Mouse (Mus musculus) CD8-positive naive resting alpha-beta T cell, adult 2 months (primary cell): ENCODE results near the gene Hlcs.

ENCODE experiments used
- DNase-seq, 2 experiments: peaks; one replicate each; pipeline ENCODE4 v3.0.0; 2022; ENCODE audit warnings: low read depth in 2 of 2, low spot score in 2 of 2

The Hlcs gene

GRCm38 (mm10) chr16:94081996-94082708 lies 231.2 kb downstream of the Hlcs start:
- no peak for DNase-seq

DNA sequence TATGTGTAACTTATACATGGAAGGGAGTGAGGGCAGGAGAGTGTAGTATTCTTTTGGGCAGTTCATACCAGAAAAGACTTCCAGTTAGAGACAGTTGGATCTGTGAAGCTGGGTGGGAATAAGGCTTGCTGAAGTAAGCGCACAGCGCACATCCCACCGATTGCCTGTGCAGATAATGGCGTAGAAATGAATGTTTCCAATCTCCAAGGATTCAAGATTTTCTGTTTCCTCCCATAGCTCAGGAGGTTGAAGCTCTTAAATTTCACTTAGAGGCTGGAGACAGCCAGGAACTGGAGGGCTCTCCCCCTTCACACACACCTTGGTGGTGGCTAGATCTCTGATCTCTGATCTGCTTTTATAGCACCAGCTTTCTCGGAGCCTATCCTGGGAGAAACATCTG lies 231.8 kb downstream of the Hlcs start:
- no peak for DNase-seq

GRCm38 (mm10) chr16:94079856-94080555 lies 233.4 kb downstream of the Hlcs start:
- DNase-seq, result no peak

- DNase-seq, result no peak
Measured at GRCm38 (mm10) chr16:94079075-94079855, 234.1 kb downstream of the Hlcs start.
